Mouse (Mus musculus): ENCODE measurements around the gene Unc119b. TPM values are rescaled to one million over a fixed set of nuclear protein-coding genes. Genes with fewer than 3 reads are reported as not detected.

The Unc119b gene
- polyA plus RNA-seq, 1 experiment from 2014 or later = 17.6 TPM

DNA sequence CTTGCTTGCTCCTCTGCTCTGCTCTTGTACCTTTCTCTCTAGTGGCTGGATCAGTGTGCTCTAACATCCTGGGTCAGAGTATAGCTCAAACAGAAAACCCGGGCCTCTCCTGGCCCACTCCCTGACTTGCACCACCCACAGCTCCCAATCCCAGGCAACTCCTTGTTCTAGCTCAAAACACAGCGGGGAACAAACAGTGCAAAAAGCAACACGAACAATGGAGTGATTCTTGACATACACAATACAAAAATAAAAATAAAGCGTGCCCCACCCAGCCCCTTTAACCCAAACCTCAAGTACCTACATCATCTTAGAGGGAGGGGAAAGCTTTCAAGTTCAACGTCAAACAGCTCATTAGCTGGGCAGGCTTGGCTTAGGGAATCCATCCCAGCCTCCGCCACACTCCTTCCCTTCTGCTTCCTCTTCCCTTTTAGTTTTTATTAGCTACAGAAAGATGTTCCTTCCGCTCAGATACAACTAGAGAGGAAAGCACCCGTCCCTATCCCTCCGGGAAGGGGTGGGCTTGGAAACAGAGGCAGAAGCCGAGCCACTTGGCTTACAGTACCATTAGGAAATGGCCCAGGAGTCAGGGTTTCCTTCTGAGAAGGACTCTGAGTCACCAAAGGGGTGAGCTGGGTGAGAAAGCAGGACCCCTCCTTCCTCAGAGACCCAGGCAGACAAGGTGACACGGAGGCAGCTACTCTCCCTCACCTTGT lies 10.6 kb upstream of the Unc119b start:
- Histone ChIP-seq H3K9me3 (replicated peaks) (no peaks in the 10 kb centered on the region), H3K9ac (no peak overlapping the region), H3K27ac (no peak overlapping the region), H3K4me1 (no peaks in the 10 kb centered on the region), H3K4me2 (no peak overlapping the region), H3K27me3 (replicated peaks) (no peaks in the 10 kb centered on the region), H3K4me3 (no peak overlapping the region), H3K36me3 (peaks cover 64% of the 10 kb centered on the region)
- no peak for ATAC-seq
- 77% methylated on average over 11 of the region's 11 CpGs for WGBS (ENCODE audit: insufficient replicate concordance)

DNA sequence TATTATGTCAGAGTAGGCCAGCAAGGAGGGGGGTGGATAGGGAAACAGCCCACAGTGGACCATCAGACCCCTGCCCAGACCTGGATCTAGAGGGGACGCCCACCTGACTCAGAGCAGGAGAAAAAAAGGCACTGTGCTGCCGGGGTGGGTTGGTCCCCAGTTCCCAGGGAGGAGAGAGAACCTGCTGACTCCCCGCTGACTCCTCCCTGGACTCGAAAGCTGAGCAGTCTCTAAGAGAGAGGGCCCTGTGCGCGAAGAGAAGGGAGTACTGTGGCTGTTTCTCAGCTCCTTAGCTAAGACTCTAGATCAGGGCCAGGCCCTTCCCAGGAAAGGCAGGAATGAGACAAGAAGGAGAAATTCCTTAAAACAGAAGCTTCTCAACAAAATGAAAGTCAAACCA lies 9.7 kb upstream of the Unc119b start:
- H3K4me1 ChIP-seq = no peaks in the 10 kb centered on the region

DNA sequence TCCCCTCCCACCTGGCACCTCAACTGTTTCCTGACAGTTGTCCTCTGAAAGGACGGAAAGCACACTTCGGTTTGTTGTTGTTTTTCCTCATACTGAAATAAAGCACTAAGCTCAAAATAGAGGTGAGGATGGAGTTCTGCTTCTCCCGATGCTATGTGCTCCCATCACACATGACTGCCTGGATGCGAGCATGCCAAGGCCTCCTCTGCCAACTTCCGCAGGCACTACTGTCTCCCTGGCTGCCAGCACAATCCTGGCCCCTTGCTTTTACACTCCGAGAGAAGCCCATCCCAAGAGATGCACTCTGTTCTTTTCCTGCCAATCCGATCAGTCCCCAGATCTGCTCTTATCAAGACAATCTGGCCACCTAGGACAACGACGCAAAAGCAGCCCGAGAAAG lies 8.8 kb upstream of the Unc119b start:
- Histone ChIP-seq H3K9me3 (replicated peaks) (no peaks in the 10 kb centered on the region), H3K36me3 (peaks cover 47% of the 10 kb centered on the region), H3K27me3 (replicated peaks) (0 out of 2 replicates have a peak, but pooled peaks cover 6% of the 10 kb centered on the region), H3K27ac (no peak overlapping the region), H3K4me3 (no peak overlapping the region), H3K4me2 (no peak overlapping the region), H3K9ac (no peak overlapping the region), H3K4me1 (no peaks in the 10 kb centered on the region)
- 72% methylated on average over 10 of the region's 10 CpGs for WGBS (ENCODE audit: insufficient replicate concordance)
- no peak for ATAC-seq

More for the DNA sequence above, 9.7 kb upstream of the Unc119b start:
- ATAC-seq = no peak
- H3K4me3 ChIP-seq = no peak overlapping the region
- 76% methylated on average over 6 of the region's 6 CpGs for WGBS (ENCODE audit: insufficient replicate concordance)
- no peak overlapping the region for H3K4me2 ChIP-seq
- no peak overlapping the region for H3K27ac ChIP-seq
- no peaks in the 10 kb centered on the region for H3K9me3 ChIP-seq (replicated peaks)
- no peak overlapping the region for H3K9ac ChIP-seq
- no peaks in the 10 kb centered on the region for H3K27me3 ChIP-seq (replicated peaks)
- peaks cover 54% of the 10 kb centered on the region for H3K36me3 ChIP-seq

DNA sequence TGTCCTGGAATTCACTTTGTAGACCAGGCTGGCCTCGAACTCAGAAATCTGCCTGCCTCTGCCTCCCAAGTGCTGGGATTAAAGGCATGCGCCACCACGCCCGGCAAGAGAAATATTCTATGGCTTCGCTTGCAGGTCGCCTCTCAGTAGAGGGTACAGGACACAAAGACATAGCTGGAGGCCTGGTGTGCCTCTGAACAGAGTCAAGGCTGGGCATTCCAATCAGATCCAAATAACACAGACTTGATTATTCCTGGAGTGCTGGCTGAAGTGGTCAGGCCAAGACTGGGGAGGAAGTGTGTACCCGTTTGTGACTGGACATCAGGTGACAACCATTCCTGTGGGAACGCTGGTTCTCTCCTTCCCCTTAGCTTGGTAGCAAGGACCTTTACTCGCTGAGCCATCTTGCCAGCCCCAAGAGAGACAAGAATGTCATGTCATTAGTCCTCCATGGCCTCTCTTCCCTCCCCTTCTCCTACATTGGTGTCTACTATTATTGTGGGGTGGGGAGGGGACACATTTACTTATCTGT lies 7.5 kb upstream of the Unc119b start:
- no peak for ATAC-seq
- WGBS (ENCODE audit: insufficient replicate concordance) = 78% methylated on average over 9 of the region's 9 CpGs
- Histone ChIP-seq H3K27me3 (replicated peaks) (peaks cover 15% of the 10 kb centered on the region; the same call in 1 of the 2 replicates), H3K9ac (no peak overlapping the region), H3K4me3 (no peak overlapping the region), H3K4me2 (no peak overlapping the region), H3K36me3 (peaks cover 33% of the 10 kb centered on the region), H3K4me1 (no peaks in the 10 kb centered on the region), H3K27ac (no peak overlapping the region), H3K9me3 (replicated peaks) (no peaks in the 10 kb centered on the region)

DNA sequence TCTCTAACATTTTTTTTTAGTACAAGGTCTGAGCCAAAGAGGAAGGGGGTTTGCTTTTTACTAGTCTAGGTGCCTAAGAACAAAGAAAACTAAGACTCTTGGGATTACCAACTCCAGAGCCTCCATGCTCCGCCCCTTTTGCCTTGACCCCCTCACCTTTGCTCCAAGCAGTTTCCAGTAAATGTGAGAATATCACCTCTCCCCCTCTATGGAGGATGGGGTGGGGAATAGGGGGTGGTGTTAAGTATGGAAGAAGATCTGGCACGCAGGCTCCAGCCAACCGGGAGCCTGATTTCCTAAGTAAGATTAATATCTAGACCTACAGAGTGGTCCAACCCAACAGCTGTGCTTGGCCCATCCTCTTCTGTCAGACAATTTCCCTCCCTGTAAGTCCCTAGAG lies 6.0 kb upstream of the Unc119b start:
- 49% methylated on average over 3 of the region's 3 CpGs for WGBS (ENCODE audit: insufficient replicate concordance)
- Histone ChIP-seq H3K4me3 (no peak overlapping the region), H3K36me3 (peaks cover 18% of the 10 kb centered on the region), H3K9ac (no peak overlapping the region), H3K27me3 (replicated peaks) (peaks cover 30% of the 10 kb centered on the region; the same call in 1 of the 2 replicates), H3K9me3 (replicated peaks) (no peaks in the 10 kb centered on the region), H3K4me2 (no peak overlapping the region), H3K27ac (no peak overlapping the region), H3K4me1 (no peaks in the 10 kb centered on the region)
- no peak for ATAC-seq

DNA sequence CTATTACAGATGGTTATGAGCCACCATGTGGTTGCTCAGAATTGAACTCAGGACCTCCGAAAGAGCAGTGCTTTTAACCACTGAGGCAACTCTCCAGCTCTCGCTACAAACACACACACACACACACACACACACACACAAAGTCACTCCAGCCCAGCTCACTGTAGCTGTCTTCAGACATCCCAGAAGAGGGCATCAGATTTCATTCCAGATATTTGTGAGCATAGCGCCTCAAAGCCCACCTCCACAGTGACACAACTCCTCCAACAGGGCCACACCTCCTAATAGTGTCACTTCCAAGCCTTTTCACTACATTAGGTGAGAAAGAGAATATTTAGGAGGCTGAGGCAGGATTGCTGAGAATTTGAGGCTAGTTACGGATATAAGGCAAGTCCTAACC lies 4.3 kb upstream of the Unc119b start:
- Histone ChIP-seq H3K36me3 (peaks cover 4% of the 10 kb centered on the region; the same call in 1 of the 2 replicates), H3K27me3 (replicated peaks) (peaks cover 30% of the 10 kb centered on the region; the same call in 1 of the 2 replicates), H3K9ac (no peak overlapping the region), H3K4me1 (peaks cover 3% of the 10 kb centered on the region), H3K4me3 (no peak overlapping the region), H3K9me3 (replicated peaks) (no peaks in the 10 kb centered on the region), H3K4me2 (no peak overlapping the region), H3K27ac (no peak overlapping the region)
- WGBS (ENCODE audit: insufficient replicate concordance) = 56% methylated on average over 4 of the region's 4 CpGs
- no peak for ATAC-seq

DNA sequence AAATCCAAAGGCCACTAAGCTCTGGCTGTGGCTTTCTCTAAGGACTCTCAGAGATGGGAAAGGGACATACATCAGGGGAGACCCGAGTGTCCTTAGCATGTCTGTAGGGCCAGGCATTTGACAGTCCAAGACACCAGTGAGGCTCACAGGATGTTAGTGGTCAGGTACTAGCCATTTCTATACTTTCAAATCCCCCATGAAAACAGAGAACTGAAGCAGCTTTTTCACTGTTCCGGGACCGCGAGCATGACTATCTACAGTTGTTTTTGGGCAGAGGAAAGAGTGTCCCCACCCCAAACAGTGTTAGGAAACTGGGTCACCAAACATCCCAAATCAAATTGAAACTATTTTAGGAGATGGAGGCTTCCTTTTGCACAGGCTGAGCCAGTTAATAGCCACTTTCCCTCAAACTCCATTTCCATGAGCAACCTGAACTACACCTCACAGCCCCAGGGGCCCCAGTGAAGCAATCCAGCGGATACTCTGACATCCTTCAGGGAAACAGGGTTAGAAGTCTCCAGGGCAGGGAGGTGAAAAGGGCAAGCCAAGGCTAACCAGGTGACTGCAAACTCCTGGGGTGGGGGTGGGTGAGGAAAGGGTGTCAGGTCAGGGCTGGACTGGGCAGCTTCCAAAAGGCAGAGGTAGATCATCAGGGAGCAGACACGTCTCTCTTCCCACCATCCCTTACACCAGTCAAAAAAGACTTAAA lies 1.3 kb downstream of the Unc119b start:
- peak overlapping the region; percentile 83 for H3K9ac ChIP-seq
- peak overlapping the region; percentile 76 for H3K4me3 ChIP-seq
- no peaks in the 10 kb centered on the region for H3K9me3 ChIP-seq (replicated peaks)
- H3K4me1 ChIP-seq = peaks cover 18% of the 10 kb centered on the region
- no peak overlapping the region for H3K27ac ChIP-seq
- peaks cover 23% of the 10 kb centered on the region; the same call in 1 of the 2 replicates for H3K27me3 ChIP-seq (replicated peaks)
- peaks cover 19% of the 10 kb centered on the region for H3K36me3 ChIP-seq
- WGBS (ENCODE audit: insufficient replicate concordance) = 66% methylated on average over 6 of the region's 6 CpGs
- ATAC-seq = no peak
- H3K4me2 ChIP-seq = peak overlapping the region; percentile 99

DNA sequence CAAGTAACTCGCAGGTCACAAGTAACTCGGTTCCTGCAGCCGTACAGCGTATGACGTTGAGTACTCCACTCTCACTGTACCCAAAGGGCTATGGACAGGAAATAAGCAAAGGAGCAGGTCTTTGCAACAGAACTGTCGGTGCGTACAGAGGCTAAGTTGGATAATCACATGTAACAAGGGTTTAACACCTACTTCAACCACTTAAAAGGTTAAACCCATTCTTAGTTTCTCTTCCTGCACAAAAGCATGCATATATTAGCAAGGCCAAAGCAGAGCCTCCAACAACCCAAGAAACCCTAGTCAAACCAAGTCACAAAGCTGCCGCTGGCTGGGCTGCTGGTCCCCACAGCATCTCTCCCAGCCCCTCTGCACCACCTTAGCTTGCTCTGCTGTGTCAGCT lies 2.3 kb downstream of the Unc119b start:
- Histone ChIP-seq H3K9ac (no peak overlapping the region), H3K36me3 (peaks cover 28% of the 10 kb centered on the region), H3K9me3 (replicated peaks) (no peaks in the 10 kb centered on the region), H3K4me3 (no peak overlapping the region), H3K4me2 (no peak overlapping the region), H3K27ac (no peak overlapping the region), H3K27me3 (replicated peaks) (peaks cover 17% of the 10 kb centered on the region; the same call in 1 of the 2 replicates), H3K4me1 (peaks cover 18% of the 10 kb centered on the region)
- no peak for ATAC-seq
- 84% methylated on average over 8 of the region's 8 CpGs for WGBS (ENCODE audit: insufficient replicate concordance)

DNA sequence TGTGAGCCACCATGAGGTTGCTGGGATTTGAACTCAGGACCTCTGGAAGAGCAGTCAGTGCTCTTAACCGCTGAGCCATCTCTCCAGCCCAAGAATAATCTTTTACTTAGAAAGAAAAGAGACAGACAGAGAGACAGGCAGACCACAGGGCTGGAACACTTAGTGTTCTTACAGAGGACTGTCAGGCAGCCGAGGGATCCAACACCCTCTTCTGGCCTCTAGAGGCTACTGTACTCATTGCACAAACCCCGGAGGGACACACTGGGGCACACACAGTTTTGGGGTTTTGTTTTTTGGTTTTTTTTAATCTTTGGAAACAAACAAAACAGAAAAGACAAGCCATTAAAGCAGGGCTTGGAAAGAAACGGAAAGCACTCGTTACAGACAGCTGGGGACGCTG lies 5.4 kb downstream of the Unc119b start:
- ATAC-seq = no peak
- peaks cover 44% of the 10 kb centered on the region for H3K36me3 ChIP-seq
- WGBS (ENCODE audit: insufficient replicate concordance) = 83% methylated on average over 6 of the region's 6 CpGs
- H3K9ac ChIP-seq = no peak overlapping the region
- no peak overlapping the region for H3K4me2 ChIP-seq
- H3K4me3 ChIP-seq = no peak overlapping the region
- no peaks in the 10 kb centered on the region for H3K9me3 ChIP-seq (replicated peaks)
- H3K27ac ChIP-seq = no peak overlapping the region
- H3K27me3 ChIP-seq (replicated peaks) = no peaks in the 10 kb centered on the region
- H3K4me1 ChIP-seq = peaks cover 23% of the 10 kb centered on the region

DNA sequence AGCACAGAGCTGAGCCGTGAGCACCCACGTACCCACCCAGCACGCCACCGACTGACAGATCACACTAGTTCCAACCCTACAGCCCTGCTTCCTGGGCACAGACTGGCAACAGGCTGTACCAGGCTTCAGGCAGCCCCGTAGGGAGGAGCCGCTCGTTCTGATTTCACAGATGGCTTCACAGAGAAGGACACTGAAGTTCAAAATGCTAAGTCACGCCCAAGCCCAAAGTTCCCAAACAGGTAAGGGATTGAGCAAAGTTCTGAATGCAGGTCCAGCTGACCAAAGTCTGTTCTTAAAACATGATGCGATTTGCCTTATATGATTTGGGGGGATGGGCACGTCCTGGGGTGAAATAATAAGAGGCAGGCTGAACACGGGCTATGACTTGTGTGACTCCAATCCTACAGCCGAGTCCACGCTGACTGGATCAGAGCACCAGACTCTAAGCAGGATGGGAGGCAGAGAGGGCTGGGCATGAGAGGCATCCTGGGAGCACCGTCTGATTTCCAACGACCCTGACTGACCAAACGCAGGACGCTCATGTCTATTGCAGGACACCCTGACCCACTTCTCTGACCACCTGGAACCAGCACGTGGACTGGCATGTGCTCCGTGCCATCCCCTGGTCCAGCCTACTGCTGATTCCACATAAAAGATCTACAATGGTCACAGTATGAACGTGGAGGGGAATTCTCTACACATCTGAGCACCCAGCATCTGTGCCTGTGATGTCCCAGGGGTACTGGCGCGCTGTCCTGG lies 7.2 kb downstream of the Unc119b start:
- Histone ChIP-seq H3K4me2 (no peak overlapping the region), H3K27me3 (replicated peaks) (no peaks in the 10 kb centered on the region), H3K27ac (no peak overlapping the region), H3K36me3 (peaks cover 52% of the 10 kb centered on the region), H3K4me1 (peaks cover 6% of the 10 kb centered on the region), H3K9me3 (replicated peaks) (no peaks in the 10 kb centered on the region), H3K4me3 (no peak overlapping the region), H3K9ac (no peak overlapping the region)
- WGBS (ENCODE audit: insufficient replicate concordance) = 86% methylated on average over 22 of the region's 22 CpGs
- ATAC-seq = no peak

DNA sequence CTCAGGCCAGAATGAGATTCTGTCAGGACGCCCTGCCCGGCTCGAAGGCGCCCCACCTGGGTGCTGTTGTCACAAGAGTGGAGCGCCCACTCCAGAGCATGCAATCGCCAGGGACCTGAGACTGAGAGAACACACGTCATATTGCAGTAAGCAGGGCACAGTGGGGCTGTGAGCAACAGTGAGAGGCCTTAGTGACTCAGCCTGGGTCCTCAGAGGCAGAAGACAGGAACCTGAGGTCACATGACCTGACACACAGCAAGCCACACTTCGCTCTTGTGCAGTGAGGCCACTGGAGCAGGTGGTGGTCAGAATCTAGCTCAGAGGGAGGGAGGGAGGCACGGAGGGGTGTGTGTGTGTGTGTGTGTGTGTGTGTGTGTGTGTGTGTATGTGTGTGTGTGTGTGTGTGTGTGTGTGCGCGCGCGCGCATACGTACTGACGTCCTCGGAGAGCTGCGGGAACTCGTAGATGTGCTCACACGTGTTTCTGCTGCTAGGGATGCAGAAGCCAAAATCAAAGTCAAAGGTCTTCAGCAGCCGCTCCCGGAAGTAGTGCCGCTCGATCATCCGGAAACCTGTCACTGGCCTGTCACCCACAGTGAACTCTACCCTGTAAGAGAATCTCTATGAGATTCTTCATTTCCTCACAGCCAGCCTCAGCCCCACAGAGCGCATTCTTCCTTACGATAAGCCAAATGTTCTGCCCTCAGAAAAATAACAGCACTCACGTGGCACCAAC lies 8.0 kb downstream of the Unc119b start:
- Histone ChIP-seq H3K27ac (no peak overlapping the region), H3K9me3 (replicated peaks) (no peaks in the 10 kb centered on the region), H3K4me1 (peaks cover 12% of the 10 kb centered on the region), H3K4me2 (no peak overlapping the region), H3K36me3 (peaks cover 57% of the 10 kb centered on the region), H3K27me3 (replicated peaks) (no peaks in the 10 kb centered on the region), H3K4me3 (no peak overlapping the region), H3K9ac (no peak overlapping the region)
- ATAC-seq = no peak
- 84% methylated on average over 21 of the region's 28 CpGs for WGBS (ENCODE audit: insufficient replicate concordance)

All from liver, embryonic 12.5 days (tissue).